Mouse (Mus musculus): ENCODE measurements around the gene Bank1. TPM values are rescaled to one million over a fixed set of nuclear protein-coding genes. Genes with fewer than 3 reads are reported as not detected.
"Not testable (repeated sequence)": the region's sequence is repeated elsewhere in the genome, so short reads cannot be mapped to it uniquely, and the experiment has no call there.

Gene Bank1
- polyA plus RNA-seq, 1 experiment from 2014 or later, result 0.24 TPM

DNA sequence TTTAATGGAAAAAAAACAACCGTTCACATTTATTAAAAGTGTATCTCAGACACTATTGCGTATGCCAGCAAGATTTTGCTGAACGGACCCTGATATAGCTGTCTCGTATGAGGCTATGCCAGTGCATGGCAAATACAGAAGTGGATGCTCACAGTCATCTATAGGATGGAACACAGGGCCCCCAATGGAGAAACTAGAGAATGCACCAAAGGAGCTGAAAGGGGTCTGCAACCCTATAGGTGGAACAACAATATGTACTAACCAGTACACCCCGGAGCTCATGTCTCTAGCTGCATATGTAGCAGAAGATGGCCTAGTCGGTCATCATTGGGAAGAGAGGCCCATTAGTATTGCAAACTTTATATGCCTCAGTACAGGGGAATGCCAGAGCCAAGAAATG is 1.1 kb downstream of the Bank1 start:
- H3K27me3 ChIP-seq (replicated peaks), result not testable (repeated sequence)

GRCm38 (mm10) chr3:136321936-136322335 is 3.9 kb downstream of the Bank1 start:
- no peak for ATAC-seq (ENCODE audit: insufficient number of reproducible peaks, low FRiP score)
- no peaks in the 10 kb centered on the region for H3K36me3 ChIP-seq
- no peaks in the 10 kb centered on the region for H3K4me1 ChIP-seq (replicated peaks)
- H3K9me3 ChIP-seq (replicated peaks), result no peaks in the 10 kb centered on the region
- no peak overlapping the region for H3K9ac ChIP-seq
- no peak overlapping the region for H3K4me2 ChIP-seq
- 86% methylated on average over 3 of the region's 3 CpGs for WGBS
- no peaks in the 10 kb centered on the region for H3K27me3 ChIP-seq (replicated peaks)
- no peak overlapping the region for H3K27ac ChIP-seq (ENCODE audit: poor library complexity, severe bottlenecking)
- no peak overlapping the region for H3K4me3 ChIP-seq

More for the DNA sequence above, 1.1 kb downstream of the Bank1 start:
- H3K4me3 ChIP-seq; H3K27ac ChIP-seq (ENCODE audit: poor library complexity, severe bottlenecking); H3K4me2 ChIP-seq; ATAC-seq (ENCODE audit: insufficient number of reproducible peaks, low FRiP score); H3K36me3 ChIP-seq; H3K9ac ChIP-seq; H3K4me1 ChIP-seq (replicated peaks); H3K9me3 ChIP-seq (replicated peaks): not testable (repeated sequence)
- 85% methylated on average over 6 of the region's 6 CpGs for WGBS

DNA sequence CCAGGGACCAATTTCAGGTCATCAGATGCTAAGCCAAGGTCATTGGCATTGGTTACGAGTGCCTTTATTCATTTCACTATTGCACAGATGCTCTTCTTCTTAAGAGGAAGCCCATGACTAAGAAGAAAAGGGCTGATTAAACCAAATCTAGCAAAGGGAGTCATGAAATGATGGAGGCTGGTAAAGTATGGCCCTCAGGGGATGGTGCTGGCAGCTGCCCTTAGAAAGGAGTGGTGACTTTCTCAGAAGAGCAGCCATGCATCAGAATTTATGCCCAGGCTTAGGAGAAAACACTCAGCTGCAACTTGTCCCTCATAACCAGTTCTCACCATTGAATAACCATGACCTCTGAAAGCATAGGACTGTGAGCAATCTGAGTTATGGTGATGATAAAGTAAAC is 17.4 kb downstream of the Bank1 start:
- no peaks in the 10 kb centered on the region for H3K4me1 ChIP-seq (replicated peaks)
- H3K36me3 ChIP-seq, result no peaks in the 10 kb centered on the region
- no peak for ATAC-seq (ENCODE audit: insufficient number of reproducible peaks, low FRiP score)
- no peak overlapping the region for H3K27ac ChIP-seq (ENCODE audit: poor library complexity, severe bottlenecking)
- no peak overlapping the region for H3K4me3 ChIP-seq
- WGBS, result 91% methylated on average over 1 of the region's 1 CpGs
- H3K4me2 ChIP-seq, result no peak overlapping the region
- H3K27me3 ChIP-seq (replicated peaks), result no peaks in the 10 kb centered on the region
- no peak overlapping the region for H3K9ac ChIP-seq
- peaks cover 2% of the 10 kb centered on the region; the same call in 1 of the 2 replicates for H3K9me3 ChIP-seq (replicated peaks)

GRCm38 (mm10) chr3:136306564-136307158 is 19.2 kb downstream of the Bank1 start:
- Histone ChIP-seq H3K4me1 (replicated peaks) (no peaks in the 10 kb centered on the region), H3K9ac (no peak overlapping the region), H3K4me2 (no peak overlapping the region), H3K9me3 (replicated peaks) (peaks cover 2% of the 10 kb centered on the region; the same call in 1 of the 2 replicates), H3K36me3 (no peaks in the 10 kb centered on the region), H3K27ac (ENCODE audit: poor library complexity, severe bottlenecking) (no peak overlapping the region), H3K27me3 (replicated peaks) (no peaks in the 10 kb centered on the region), H3K4me3 (no peak overlapping the region)
- WGBS, result 72% methylated on average over 5 of the region's 5 CpGs
- no peak for ATAC-seq (ENCODE audit: insufficient number of reproducible peaks, low FRiP score)

DNA sequence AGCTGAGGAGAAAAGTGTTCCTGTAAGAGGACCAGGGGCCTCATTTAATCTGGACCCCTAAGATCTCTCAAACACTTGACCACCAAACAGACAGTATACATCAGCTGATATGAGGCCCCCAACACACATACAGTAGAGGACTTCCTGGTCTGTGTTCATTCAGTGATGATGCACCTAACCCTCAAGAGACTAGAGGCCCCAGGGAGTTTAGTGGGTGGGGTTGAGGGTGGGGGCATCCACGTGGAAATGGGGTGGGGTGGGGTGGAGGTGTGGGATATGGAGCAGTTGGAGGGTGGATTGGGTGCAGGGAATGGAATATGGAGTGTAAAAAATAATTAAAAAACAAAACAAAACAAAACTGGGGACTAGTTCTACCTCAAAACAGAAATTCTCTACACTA is 23.3 kb downstream of the Bank1 start:
- no peaks in the 10 kb centered on the region for H3K4me1 ChIP-seq (replicated peaks)
- no peak overlapping the region for H3K9ac ChIP-seq
- H3K27ac ChIP-seq (ENCODE audit: poor library complexity, severe bottlenecking), result no peak overlapping the region
- H3K9me3 ChIP-seq (replicated peaks), result peaks cover 2% of the 10 kb centered on the region; the same call in 1 of the 2 replicates
- no peak for ATAC-seq (ENCODE audit: insufficient number of reproducible peaks, low FRiP score)
- 40% methylated on average over 1 of the region's 1 CpGs for WGBS
- H3K4me3 ChIP-seq, result no peak overlapping the region
- H3K4me2 ChIP-seq, result no peak overlapping the region
- H3K36me3 ChIP-seq, result no peaks in the 10 kb centered on the region
- no peaks in the 10 kb centered on the region for H3K27me3 ChIP-seq (replicated peaks)

GRCm38 (mm10) chr3:136300810-136301209 is 25.1 kb downstream of the Bank1 start:
- 87% methylated on average over 2 of the region's 2 CpGs for WGBS
- H3K9ac ChIP-seq; H3K9me3 ChIP-seq (replicated peaks); H3K27me3 ChIP-seq (replicated peaks); H3K36me3 ChIP-seq; H3K27ac ChIP-seq (ENCODE audit: poor library complexity, severe bottlenecking); H3K4me3 ChIP-seq; H3K4me2 ChIP-seq; H3K4me1 ChIP-seq (replicated peaks); ATAC-seq (ENCODE audit: insufficient number of reproducible peaks, low FRiP score): not testable (repeated sequence)

DNA sequence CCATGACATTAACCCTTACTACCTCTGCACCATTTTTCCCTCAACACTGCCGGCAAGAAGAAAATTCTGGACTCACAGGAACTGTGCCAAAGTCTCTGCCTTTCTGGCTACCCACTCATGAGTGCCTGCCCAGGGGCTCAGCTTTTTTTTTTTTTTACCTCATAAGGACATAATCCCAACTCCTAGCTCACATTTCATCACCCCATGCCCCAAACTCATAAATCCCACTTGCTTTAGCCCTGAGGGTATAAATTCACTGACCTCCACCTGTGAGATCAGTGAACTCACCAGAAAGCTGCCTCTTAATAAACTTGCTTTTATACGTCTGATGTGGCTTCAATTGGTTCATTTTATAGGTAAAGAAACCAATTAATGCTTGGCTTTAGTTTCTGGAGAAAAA is 28.5 kb downstream of the Bank1 start:
- H3K4me2 ChIP-seq, result no peak overlapping the region
- H3K27me3 ChIP-seq (replicated peaks), result no peaks in the 10 kb centered on the region
- no peak for ATAC-seq (ENCODE audit: insufficient number of reproducible peaks, low FRiP score)
- no peaks in the 10 kb centered on the region for H3K4me1 ChIP-seq (replicated peaks)
- H3K27ac ChIP-seq (ENCODE audit: poor library complexity, severe bottlenecking), result no peak overlapping the region
- H3K9ac ChIP-seq, result no peak overlapping the region
- H3K36me3 ChIP-seq, result no peaks in the 10 kb centered on the region
- H3K9me3 ChIP-seq (replicated peaks), result no peaks in the 10 kb centered on the region
- whole genome bisulfite sequencing, result 80% methylated on average over 2 of the region's 2 CpGs
- H3K4me3 ChIP-seq, result no peak overlapping the region

DNA sequence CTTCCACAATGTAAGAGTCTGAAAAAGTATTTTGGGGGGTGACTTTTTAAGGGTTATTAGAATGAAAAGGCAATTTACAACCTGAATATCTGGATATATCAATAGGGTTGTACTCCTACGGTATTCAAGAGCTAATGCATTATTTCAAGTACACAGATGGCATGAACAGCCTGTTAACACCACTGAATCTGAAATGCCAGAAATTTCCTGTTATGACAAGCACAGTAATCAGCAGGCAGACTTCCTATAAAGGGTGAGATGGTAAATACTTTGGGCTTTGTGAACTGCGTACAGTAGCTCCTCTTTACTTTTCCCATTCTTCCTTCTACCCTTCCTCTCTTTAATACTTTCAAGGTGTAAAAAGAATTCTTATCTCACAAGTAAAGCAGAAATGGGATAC is 30.6 kb downstream of the Bank1 start:
- no peak overlapping the region for H3K4me2 ChIP-seq
- 51% methylated on average over 2 of the region's 2 CpGs for WGBS
- no peaks in the 10 kb centered on the region for H3K36me3 ChIP-seq
- H3K27me3 ChIP-seq (replicated peaks), result no peaks in the 10 kb centered on the region
- no peak for ATAC-seq (ENCODE audit: insufficient number of reproducible peaks, low FRiP score)
- no peaks in the 10 kb centered on the region for H3K4me1 ChIP-seq (replicated peaks)
- no peak overlapping the region for H3K4me3 ChIP-seq
- no peak overlapping the region for H3K9ac ChIP-seq
- no peak overlapping the region for H3K27ac ChIP-seq (ENCODE audit: poor library complexity, severe bottlenecking)
- no peaks in the 10 kb centered on the region for H3K9me3 ChIP-seq (replicated peaks)

DNA sequence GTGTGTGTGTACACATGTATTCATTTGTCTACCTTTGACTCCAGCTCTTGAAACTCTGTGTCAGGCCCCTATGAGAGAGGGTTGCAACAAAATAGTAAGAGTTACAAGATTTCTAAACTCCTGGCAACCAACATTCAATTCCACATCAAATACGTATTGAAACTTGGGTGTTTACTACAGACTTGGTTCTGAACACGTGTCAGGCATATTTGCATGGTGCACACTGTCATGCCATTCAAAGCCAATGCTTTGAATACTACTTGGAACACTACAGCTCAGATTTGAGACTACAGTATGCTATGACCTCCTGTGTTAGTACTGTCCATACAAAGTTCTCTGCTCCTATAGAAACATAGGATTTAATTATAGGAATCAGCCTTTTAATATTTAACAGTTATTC is 38.0 kb downstream of the Bank1 start:
- Histone ChIP-seq H3K27me3 (replicated peaks) (no peaks in the 10 kb centered on the region), H3K4me2 (no peak overlapping the region), H3K36me3 (no peaks in the 10 kb centered on the region), H3K4me1 (replicated peaks) (no peaks in the 10 kb centered on the region), H3K4me3 (no peak overlapping the region), H3K9ac (no peak overlapping the region), H3K9me3 (replicated peaks) (no peaks in the 10 kb centered on the region), H3K27ac (ENCODE audit: poor library complexity, severe bottlenecking) (no peak overlapping the region)
- 80% methylated on average over 2 of the region's 2 CpGs for WGBS
- ATAC-seq (ENCODE audit: insufficient number of reproducible peaks, low FRiP score), result no peak

DNA sequence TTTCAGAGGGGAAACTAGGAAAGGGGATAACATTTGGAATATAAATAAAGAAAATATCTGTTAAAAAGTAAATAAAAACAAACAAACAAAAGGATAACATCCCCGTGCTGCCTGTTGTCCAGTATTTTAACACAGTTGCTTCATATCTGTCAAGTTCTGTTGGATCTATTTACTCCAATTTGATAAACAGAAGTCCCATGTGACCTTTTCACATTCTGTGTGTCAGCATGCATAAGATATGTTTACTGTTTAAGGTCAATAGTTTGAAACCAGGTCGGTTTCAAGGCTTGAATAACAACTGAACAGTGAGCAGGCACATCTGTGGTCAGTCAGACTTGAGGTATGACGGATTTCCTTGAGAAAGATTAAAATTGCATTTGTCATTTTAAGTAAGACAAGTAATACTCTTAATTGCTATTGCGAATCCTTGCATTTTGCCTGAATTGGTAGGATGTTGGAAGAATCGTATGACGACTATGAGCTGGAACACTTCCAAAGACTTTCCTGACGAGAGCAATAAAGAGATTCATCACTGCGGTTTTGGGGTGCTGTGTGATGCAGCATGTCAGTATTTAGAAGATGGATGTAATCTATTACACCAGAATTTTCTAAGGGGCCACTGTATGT is 60.8 kb downstream of the Bank1 start:
- no peak overlapping the region for H3K9ac ChIP-seq
- no peaks in the 10 kb centered on the region for H3K9me3 ChIP-seq (replicated peaks)
- no peak overlapping the region for H3K4me2 ChIP-seq
- H3K4me1 ChIP-seq (replicated peaks), result no peaks in the 10 kb centered on the region
- WGBS, result 78% methylated on average over 8 of the region's 8 CpGs
- no peak overlapping the region for H3K4me3 ChIP-seq
- no peak for ATAC-seq (ENCODE audit: insufficient number of reproducible peaks, low FRiP score)
- no peak overlapping the region for H3K27ac ChIP-seq (ENCODE audit: poor library complexity, severe bottlenecking)
- H3K36me3 ChIP-seq, result no peaks in the 10 kb centered on the region
- H3K27me3 ChIP-seq (replicated peaks), result no peaks in the 10 kb centered on the region

- H3K4me3 ChIP-seq, result no peak overlapping the region
- ATAC-seq (ENCODE audit: insufficient number of reproducible peaks, low FRiP score), result no peak
- no peaks in the 10 kb centered on the region for H3K9me3 ChIP-seq (replicated peaks)
- WGBS, result 73% methylated on average over 3 of the region's 3 CpGs
- no peak overlapping the region for H3K9ac ChIP-seq
- no peak overlapping the region for H3K27ac ChIP-seq (ENCODE audit: poor library complexity, severe bottlenecking)
- H3K4me2 ChIP-seq, result no peak overlapping the region
- no peaks in the 10 kb centered on the region for H3K36me3 ChIP-seq
- H3K4me1 ChIP-seq (replicated peaks), result no peaks in the 10 kb centered on the region
- H3K27me3 ChIP-seq (replicated peaks), result no peaks in the 10 kb centered on the region
These were observed 68.1 kb downstream of the Bank1 start for GRCm38 (mm10) chr3:136257761-136258160.

DNA sequence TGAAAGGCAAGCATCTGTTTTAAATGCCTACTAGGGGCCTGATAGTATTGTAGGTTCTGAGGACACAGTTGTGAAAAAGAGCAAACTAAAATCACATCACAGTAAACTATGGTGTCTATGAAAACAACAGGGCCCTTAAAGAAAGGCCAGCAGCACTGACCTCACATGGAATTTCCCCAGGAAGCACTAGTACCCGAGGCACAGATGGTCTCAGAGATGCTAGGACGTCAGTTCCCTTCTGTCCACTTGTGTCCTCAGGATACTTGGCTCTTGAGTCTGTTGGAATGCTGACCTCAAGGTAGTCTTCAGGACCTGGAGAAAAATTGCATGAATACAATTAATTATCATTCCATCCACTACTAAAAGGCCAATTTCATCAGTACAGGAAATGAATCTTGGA is 71.2 kb downstream of the Bank1 start:
- no peaks in the 10 kb centered on the region for H3K27me3 ChIP-seq (replicated peaks)
- no peaks in the 10 kb centered on the region for H3K4me1 ChIP-seq (replicated peaks)
- H3K4me3 ChIP-seq, result no peak overlapping the region
- ATAC-seq (ENCODE audit: insufficient number of reproducible peaks, low FRiP score), result no peak
- H3K9me3 ChIP-seq (replicated peaks), result no peaks in the 10 kb centered on the region
- no peak overlapping the region for H3K4me2 ChIP-seq
- WGBS, result 47% methylated on average over 2 of the region's 2 CpGs
- H3K9ac ChIP-seq, result no peak overlapping the region
- no peak overlapping the region for H3K27ac ChIP-seq (ENCODE audit: poor library complexity, severe bottlenecking)
- no peaks in the 10 kb centered on the region for H3K36me3 ChIP-seq

All from heart, embryonic 12.5 days (tissue).